Mouse (Mus musculus): ENCODE data around the gene Ptn.

GRCm38 (mm10) chr6:36815992-36816391, 6.0 kb upstream of the Ptn start:
- TF ChIP-seq POLR2A (IDR thresholded peaks at IDR 0.05; ENCODE audit: extremely low read depth, insufficient read depth, low read length) (no peak), CTCF (IDR thresholded peaks at IDR 0.05; ENCODE audit: extremely low read depth, insufficient read depth, low read length) (no peak)

Data from cortical plate, adult 2 months (tissue).